Mouse (Mus musculus): ENCODE results near the gene Foxm1.

- TF ChIP-seq CTCF (IDR thresholded peaks at IDR 0.05; ENCODE audit: low read depth, low read length) (no peak), POLR2A (IDR thresholded peaks at IDR 0.05; ENCODE audit: extremely low read depth, insufficient read depth, low read length) (no peak)
Measured at GRCm38 (mm10) chr6:128370040-128370439, 7.3 kb downstream of the Foxm1 start.
